Mouse (Mus musculus) C2C12 (cell line): ENCODE data around the gene Gm13691. TPM values are rescaled to one million over a fixed set of nuclear protein-coding genes. Genes with fewer than 3 reads are reported as not detected.

Experiments used
- H3K27me3 ChIP-seq: one replicate; pipeline ENCODE4 v1.6.1; 2011; ENCODE audit not compliant: control insufficient read depth, insufficient read depth, insufficient read length
- H3K36me3 ChIP-seq: one replicate; pipeline ENCODE4 v1.6.1; 2011; ENCODE audit not compliant: control insufficient read depth, insufficient read depth
- H3K4me3 ChIP-seq: one replicate; pipeline ENCODE4 v1.5.1; 2011; ENCODE audit warnings: mild to moderate bottlenecking, control low read depth; ENCODE audit not compliant: poor library complexity, insufficient read depth, severe bottlenecking
- H3K79me2 ChIP-seq: one replicate; pipeline ENCODE4 v1.6.1; 2011; ENCODE audit not compliant: control insufficient read depth, insufficient read depth
- H3K79me3 ChIP-seq: one replicate; pipeline ENCODE4 v1.6.1; 2011; ENCODE audit warnings: low read depth, control low read depth
- H3ac ChIP-seq: one replicate; pipeline ENCODE3; 2011; ENCODE audit warnings: low read depth; ENCODE audit not compliant: control insufficient read depth, insufficient read length
- CEBPB ChIP-seq: IDR thresholded peaks from one replicate; pipeline ENCODE4 v1.6.1; 2011; ENCODE audit warnings: low read depth, mild to moderate bottlenecking, control low read depth, moderate library complexity
- CTCF ChIP-seq: IDR thresholded peaks from one replicate; pipeline ENCODE4 v1.5.1; 2011; ENCODE audit not compliant: control insufficient read depth, insufficient read depth, insufficient read length
- FOSL1 ChIP-seq: IDR thresholded peaks from one replicate; pipeline ENCODE4 v1.8.0; 2011; ENCODE audit warnings: mild to moderate bottlenecking, low read length; ENCODE audit not compliant: poor library complexity, insufficient read depth, severe bottlenecking
- MAX ChIP-seq: IDR thresholded peaks from one replicate; pipeline ENCODE4 v1.6.1; 2011; ENCODE audit warnings: mild to moderate bottlenecking, control low read depth
- MYOD1 ChIP-seq: IDR thresholded peaks from one replicate; pipeline ENCODE4 v1.6.1; 2011; ENCODE audit warnings: low read depth; ENCODE audit not compliant: control insufficient read depth, insufficient read length
- MYOG ChIP-seq: IDR thresholded peaks from one replicate; pipeline ENCODE4 v1.6.1; 2011; ENCODE audit not compliant: control insufficient read depth, insufficient read length; ENCODE audit errors: extremely low read depth
- USF1 ChIP-seq: IDR thresholded peaks from one replicate; pipeline ENCODE4 v1.6.1; 2011; ENCODE audit warnings: low read depth, mild to moderate bottlenecking, control low read depth, moderate library complexity
- polyA plus RNA-seq: library from polyadenylated mRNA; unstranded; fragments of >200 nt; fragmentation: generic; extraction: Trizol; gene quantifications from one replicate; pipeline ENCODE4 v1.2.1, GENCODE M21; 2012; ENCODE audit warnings: missing spikeins

Gm13691 gene
- polyA plus RNA-seq, 1 experiment, result not detected

- Histone ChIP-seq H3K79me2 (no peaks in the 10 kb centered on the region), H3K36me3 (no peaks in the 10 kb centered on the region), H3ac (no peak overlapping the region), H3K27me3 (no peaks in the 10 kb centered on the region), H3K79me3 (no peaks in the 10 kb centered on the region), H3K4me3 (no peak overlapping the region)
- TF ChIP-seq USF1 (no peak), CEBPB (no peak)
These were observed 29.4 kb downstream of the Gm13691 start for GRCm38 (mm10) chr2:84019519-84020305.

- no peaks in the 10 kb centered on the region for H3K79me2 ChIP-seq
- no peaks in the 10 kb centered on the region for H3K36me3 ChIP-seq
- no peak overlapping the region for H3ac ChIP-seq
- TF ChIP-seq CTCF, result no peak
- TF ChIP-seq USF1, result no peak
- TF ChIP-seq MYOG, result no peak
- no peak for TF ChIP-seq MYOD1
- no peak for TF ChIP-seq CEBPB
- no peak for TF ChIP-seq FOSL1
- no peak for TF ChIP-seq MAX
- no peaks in the 10 kb centered on the region for H3K27me3 ChIP-seq
- H3K4me3 ChIP-seq, result no peak overlapping the region
- H3K79me3 ChIP-seq, result no peaks in the 10 kb centered on the region
These were observed 31.6 kb downstream of the Gm13691 start for GRCm38 (mm10) chr2:84021930-84022329.

GRCm38 (mm10) chr2:84022905-84023304 is 32.6 kb downstream of the Gm13691 start:
- TF ChIP-seq FOSL1, result no peak
- TF ChIP-seq CEBPB, result no peak
- TF ChIP-seq MYOG, result no peak
- no peak for TF ChIP-seq USF1
- no peak for TF ChIP-seq MYOD1
- TF ChIP-seq MAX, result no peak
- no peak for TF ChIP-seq CTCF
- H3K4me3 ChIP-seq, result no peak overlapping the region
- H3K27me3 ChIP-seq, result no peaks in the 10 kb centered on the region
- H3K79me3 ChIP-seq, result no peaks in the 10 kb centered on the region
- H3ac ChIP-seq, result no peak overlapping the region
- H3K79me2 ChIP-seq, result no peaks in the 10 kb centered on the region
- no peaks in the 10 kb centered on the region for H3K36me3 ChIP-seq

- no peak overlapping the region for H3ac ChIP-seq
- no peak overlapping the region for H3K4me3 ChIP-seq
- H3K27me3 ChIP-seq, result no peaks in the 10 kb centered on the region
- TF ChIP-seq CTCF (no peak), MYOG (no peak), CEBPB (no peak), MYOD1 (no peak), FOSL1 (no peak), MAX (no peak), USF1 (no peak)
- no peaks in the 10 kb centered on the region for H3K79me3 ChIP-seq
- H3K79me2 ChIP-seq, result no peaks in the 10 kb centered on the region
- H3K36me3 ChIP-seq, result no peaks in the 10 kb centered on the region
These were observed 33.0 kb downstream of the Gm13691 start for GRCm38 (mm10) chr2:84023319-84023718.

GRCm38 (mm10) chr2:84025217-84025616 is 34.9 kb downstream of the Gm13691 start:
- Histone ChIP-seq H3K4me3 (no peak overlapping the region), H3K27me3 (no peaks in the 10 kb centered on the region), H3K79me3 (no peaks in the 10 kb centered on the region), H3K79me2 (no peaks in the 10 kb centered on the region), H3ac (no peak overlapping the region), H3K36me3 (no peaks in the 10 kb centered on the region)
- no peak for TF ChIP-seq MYOD1
- no peak for TF ChIP-seq CEBPB
- TF ChIP-seq MYOG, result no peak
- TF ChIP-seq CTCF, result no peak
- TF ChIP-seq USF1, result no peak
- no peak for TF ChIP-seq FOSL1
- no peak for TF ChIP-seq MAX

- Histone ChIP-seq H3K27me3 (no peaks in the 10 kb centered on the region), H3K79me2 (no peaks in the 10 kb centered on the region), H3K36me3 (no peaks in the 10 kb centered on the region), H3K4me3 (no peak overlapping the region), H3ac (no peak overlapping the region), H3K79me3 (no peaks in the 10 kb centered on the region)
- TF ChIP-seq MYOG, result no peak
- no peak for TF ChIP-seq USF1
- no peak for TF ChIP-seq CEBPB
- no peak for TF ChIP-seq FOSL1
- TF ChIP-seq MYOD1, result no peak
- no peak for TF ChIP-seq CTCF
- no peak for TF ChIP-seq MAX
These were observed 42.2 kb downstream of the Gm13691 start for GRCm38 (mm10) chr2:84032505-84032904.
